Mouse (Mus musculus) lung, adult 2 months (tissue): ENCODE data around the gene Zfp710.

Experiments
- CTCF ChIP-seq: fragments of 200-500 bp; IDR thresholded peaks from 2 replicates; pipeline ENCODE4 v1.5.1; 2011; ENCODE audit warnings: mild to moderate bottlenecking, low read length, control low read depth; ENCODE audit not compliant: insufficient read depth
- POLR2A ChIP-seq: fragments of 200-500 bp; IDR thresholded peaks from 2 replicates; pipeline ENCODE4 v1.6.1; 2011; ENCODE audit warnings: low read depth, mild to moderate bottlenecking, control low read depth, low read length, borderline replicate concordance; ENCODE audit errors: extremely low read depth

GRCm38 (mm10) chr7:80035086-80035485, 10.5 kb downstream of the Zfp710 start:
- TF ChIP-seq POLR2A (no peak), CTCF (no peak)
